Mouse (Mus musculus) c-Kit-positive CD71-negative TER-119-negative erythroid progenitor cells, embryonic 14.5 days (primary cell): ENCODE data around the gene Nupr1.

Experiments used
- DNase-seq: peaks from one replicate; pipeline ENCODE4 v3.0.0-alpha.2; 2013; ENCODE audit warnings: low read depth

Gene Nupr1

DNA sequence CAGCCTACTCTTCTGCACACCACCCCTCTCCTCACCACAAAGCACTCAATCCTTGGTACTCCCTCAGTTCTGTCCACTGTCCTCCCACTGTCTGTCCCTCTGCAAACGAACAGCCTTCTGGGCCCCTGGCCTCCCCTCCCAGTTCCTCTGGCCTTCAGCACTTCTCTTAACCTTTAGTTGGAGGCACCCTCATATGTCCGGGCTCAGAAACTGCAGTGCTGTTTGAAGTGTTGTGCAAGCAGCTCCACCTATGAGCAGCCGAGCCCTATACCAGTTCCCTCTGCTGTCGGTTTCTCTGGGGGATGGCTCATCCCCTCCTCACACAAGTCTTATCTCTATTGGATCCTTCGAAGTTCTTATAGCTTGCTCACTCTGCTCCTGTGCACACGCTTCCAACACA, 34.2 kb downstream of the Nupr1 start:
- DNase-seq, result no peak

DNA sequence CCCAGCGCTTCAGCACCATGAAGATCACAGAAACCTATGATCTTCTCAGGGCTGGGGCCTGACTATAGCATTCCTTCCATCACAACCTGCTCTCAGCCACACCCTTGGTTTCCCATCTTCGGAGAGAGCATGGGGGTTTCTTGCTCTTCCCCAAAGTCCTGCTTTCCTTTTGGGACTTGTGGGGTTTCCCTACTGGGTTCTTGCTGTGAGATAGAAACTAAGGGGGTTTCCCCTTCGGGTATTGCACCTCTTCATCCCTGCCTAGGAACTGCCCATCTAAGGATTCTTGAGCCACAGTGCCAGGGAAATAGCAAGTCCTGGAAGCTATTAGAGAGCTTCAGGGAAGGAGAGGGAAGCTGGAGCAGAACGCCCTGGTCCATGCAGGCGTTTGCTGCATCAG, 34.8 kb downstream of the Nupr1 start:
- DNase-seq, result no peak

DNA sequence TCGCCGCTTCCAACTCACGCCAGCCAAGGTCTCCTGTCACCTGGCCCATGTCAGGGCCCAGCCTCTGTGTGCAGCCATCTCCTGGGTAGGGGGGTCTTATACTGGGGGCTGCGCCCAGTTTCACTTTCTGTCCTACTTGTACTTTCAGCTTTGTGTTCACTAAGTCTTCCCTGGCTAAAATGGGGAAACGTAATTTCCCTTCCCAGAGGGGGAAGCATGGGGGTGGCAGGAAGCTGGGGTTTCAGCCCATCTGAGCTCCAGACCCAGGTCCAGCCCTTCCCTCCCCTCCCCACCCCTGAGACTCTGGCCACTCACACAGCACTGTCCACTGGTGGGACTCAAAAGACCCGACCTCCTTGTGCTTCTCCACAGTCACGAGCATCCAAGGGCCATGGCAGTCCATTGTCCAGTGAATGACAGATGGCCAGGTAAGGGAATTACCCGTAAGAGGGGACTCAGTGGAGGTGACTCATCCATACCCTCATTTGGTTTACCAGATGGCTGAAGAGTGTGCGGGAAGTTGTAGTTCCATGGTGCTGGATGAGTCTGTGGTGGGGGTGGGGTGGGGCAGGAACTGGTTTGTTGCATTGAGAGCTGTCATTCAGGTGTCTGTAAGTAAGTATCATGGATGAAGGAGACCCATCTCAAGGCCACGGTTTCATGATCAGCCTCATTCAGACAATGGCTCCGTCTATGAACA, 35.6 kb downstream of the Nupr1 start, which contains the start of gene Il27:
Gene Il27, minus strand, starts transcription at position 80 of the 700 bp plus-strand sequence.
- DNase-seq, result no peak

DNA sequence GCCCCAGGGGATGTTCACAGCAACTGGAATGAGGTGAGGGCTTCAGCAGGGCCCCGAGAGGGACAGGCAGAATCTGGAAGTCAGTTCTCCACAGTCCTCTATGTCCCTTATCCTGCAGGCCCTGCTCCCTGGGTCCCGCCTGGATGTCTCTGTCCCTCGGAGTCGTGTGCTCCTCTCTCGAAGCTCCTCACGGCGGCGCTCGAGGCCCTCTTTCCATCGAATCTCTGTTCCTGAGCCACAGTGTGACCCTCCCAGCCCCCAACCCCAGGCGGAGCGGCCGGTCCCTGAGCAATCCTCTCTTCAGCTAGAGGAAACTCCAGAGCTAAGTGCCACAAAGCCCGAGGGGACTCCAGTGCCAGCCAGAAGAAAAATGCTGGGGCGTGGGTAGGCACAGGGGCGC, 42.9 kb downstream of the Nupr1 start:
- DNase-seq, result no peak

- DNase-seq, result no peak
Observed at GRCm38 (mm10) chr7:126586839-126587238, 43.8 kb downstream of the Nupr1 start.

GRCm38 (mm10) chr7:126585717-126586116, 44.9 kb downstream of the Nupr1 start, which contains the start of gene Cln3:
TSS of gene Cln3 (minus strand) at chr7:126585817.
- no peak for DNase-seq

DNA sequence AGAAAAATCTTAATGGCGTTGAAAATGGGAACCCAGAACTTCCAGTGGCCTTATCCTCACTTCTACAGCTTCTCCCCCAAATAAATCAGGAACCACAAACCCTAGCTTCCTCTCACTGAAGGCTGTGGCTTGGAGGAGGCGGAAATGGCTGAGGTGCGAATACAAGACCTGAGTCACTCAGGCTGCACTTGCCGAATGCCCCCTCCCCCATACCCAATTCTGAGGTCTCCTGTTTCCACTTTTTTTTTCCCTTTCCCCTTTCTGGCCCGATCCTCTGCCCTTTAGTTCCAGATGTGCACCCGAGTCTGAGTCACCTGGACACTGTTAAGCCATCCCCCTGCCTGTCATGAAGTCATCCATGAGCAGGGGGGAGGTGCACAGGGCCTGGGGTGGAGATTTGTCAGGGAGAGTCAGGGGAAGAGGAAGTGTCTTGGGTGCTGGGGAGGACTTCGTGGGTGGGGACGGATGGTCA, 46.1 kb downstream of the Nupr1 start, which contains the start of gene Apobr:
Gene Apobr, plus strand, starts transcription at position 437 of the 472 bp plus-strand sequence.
- peak; percentile 65 for DNase-seq

DNA sequence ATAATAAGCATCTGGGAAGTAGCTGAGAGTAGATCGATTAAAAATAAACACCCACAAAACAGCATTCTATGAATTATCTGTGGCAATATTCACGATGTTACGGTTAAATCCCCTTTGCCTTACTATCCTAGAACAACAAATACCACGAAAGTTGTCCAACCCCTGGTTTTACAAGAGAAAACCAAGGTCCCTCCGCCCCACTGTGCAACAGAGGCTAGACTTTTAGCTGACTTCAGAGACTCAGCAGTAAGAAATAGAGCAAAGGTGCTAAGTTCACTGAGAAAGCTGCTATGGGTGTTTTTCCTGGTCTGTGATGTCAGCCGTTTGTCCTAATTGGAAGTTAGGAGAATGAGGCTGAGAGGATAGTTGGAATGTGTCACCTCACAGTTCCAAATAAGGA, 46.9 kb downstream of the Nupr1 start:
- DNase-seq, result no peak

- DNase-seq, result peak; percentile 72
Observed at GRCm38 (mm10) chr7:126583251-126583709, 47.4 kb downstream of the Nupr1 start.

- no peak for DNase-seq
Observed at GRCm38 (mm10) chr7:126582759-126583158, 47.9 kb downstream of the Nupr1 start.

GRCm38 (mm10) chr7:126581661-126582060, 49.0 kb downstream of the Nupr1 start:
- no peak for DNase-seq

GRCm38 (mm10) chr7:126579172-126579571, 51.5 kb downstream of the Nupr1 start:
- DNase-seq, result no peak

- DNase-seq, result peak; percentile 73
Observed at GRCm38 (mm10) chr7:126576946-126577345, 53.7 kb downstream of the Nupr1 start.
